25 mouse cellular contexts compared by ENCODE assay signal in genomic region chr5:102032191-102032590, GRCm38 (mm10). TPM values are rescaled to one million over a fixed set of nuclear protein-coding genes. Genes with fewer than 3 reads are reported as not detected.
A peak's percentile ranks its signal among the peaks of the same experiment; 100 is the strongest.
DNase-seq lines count a peak whose midpoint lies in the region; ATAC-seq lines count a peak whose summit lies in the region.
"Had no signal": no experiment of that assay in that cellular context is flagged by ENCODE, and none has a peak within 500 bp of the region (broad histone marks: within the 10 kb centered on the region; RNA-seq: fewer than 3 reads in every experiment).

No protein-coding gene starts in this region.

- peaks cover 2% of the 10 kb centered on the region; the same call in 1 of the 2 replicates for H3K9me3 ChIP-seq in hindbrain, embryonic 13.5 days
- H3K9me3 ChIP-seq in hindbrain, embryonic 11.5 days (ENCODE audit: control insufficient read depth, low read length): no peaks in the 10 kb centered on the region
- no peaks in the 10 kb centered on the region for H3K9me3 ChIP-seq in midbrain, embryonic 15.5 days
- no peaks in the 10 kb centered on the region for H3K9me3 ChIP-seq in midbrain, embryonic 13.5 days
- H3K9me3 ChIP-seq: limb, embryonic 12.5 days; liver, embryonic 15.5 days had no signal

- 84% methylated on average over 3 of the region's 3 CpGs for WGBS in hindbrain, embryonic 13.5 days
- 82% methylated on average over 3 of the region's 3 CpGs for WGBS in hindbrain, embryonic 11.5 days
- WGBS in midbrain, embryonic 15.5 days: 68% methylated on average over 3 of the region's 3 CpGs
- WGBS in midbrain, embryonic 13.5 days: 78% methylated on average over 3 of the region's 3 CpGs

- no peak for ATAC-seq in hindbrain, embryonic 13.5 days (ENCODE audit: low FRiP score)
- no peak for ATAC-seq in hindbrain, embryonic 11.5 days (ENCODE audit: low FRiP score)
- ATAC-seq in midbrain, embryonic 15.5 days (replicated peaks): peak; percentile 46; the same call in 1 of the 2 replicates
- no peak for ATAC-seq in midbrain, embryonic 13.5 days
- ATAC-seq: intestine, embryonic 16.5 days; Patski had no signal

- peak; percentile 43 to 55 for DNase-seq in cerebellum, postnatal 10 days
- DNase-seq in cerebellum, adult 9-11 months: no peak
- DNase-seq in hindbrain, embryonic 11.5 days (ENCODE audit: low spot score): no peak
- DNase-seq in frontal cortex, postnatal 36 days (ENCODE audit: low spot score in 2 of 2): no peak
- DNase-seq: adrenal gland, postnatal 10 days; gastrocnemius, adult 2 months; gastrocnemius, postnatal 36 days; heart, adult 2 months; kidney, adult 8-10 months; kidney, postnatal 4 days; layer of hippocampus, adult 9-11 months; lung, embryonic 14.5 days; lung, postnatal 14 days; thymus, adult 2 months; thymus, postnatal 36 days had no signal

- H3K4me2 ChIP-seq in hindbrain, embryonic 13.5 days: no peak overlapping the region
- H3K4me2 ChIP-seq in hindbrain, embryonic 11.5 days (replicated peaks; ENCODE audit: low read depth, low read length): no peak overlapping the region
- H3K4me2 ChIP-seq in midbrain, embryonic 15.5 days: no peak overlapping the region
- H3K4me2 ChIP-seq in midbrain, embryonic 13.5 days (replicated peaks): no peak overlapping the region
- H3K4me2 ChIP-seq: heart, embryonic 12.5 days; limb, embryonic 12.5 days; liver, embryonic 15.5 days; lung, embryonic 14.5 days had no signal

- peaks cover 93% of the 10 kb centered on the region for H3K36me3 ChIP-seq in hindbrain, embryonic 13.5 days
- H3K36me3 ChIP-seq in hindbrain, embryonic 11.5 days (ENCODE audit: control insufficient read depth, insufficient read depth, low read length): peaks cover 12% of the 10 kb centered on the region; the same call in 1 of the 2 replicates
- H3K36me3 ChIP-seq in midbrain, embryonic 15.5 days (replicated peaks): peaks cover 44% of the 10 kb centered on the region
- H3K36me3 ChIP-seq in midbrain, embryonic 13.5 days: peaks cover 94% of the 10 kb centered on the region

- H3K27ac ChIP-seq in hindbrain, embryonic 13.5 days: 0 out of 2 replicates have a peak overlapping the region, but pooled peaks have one; percentile 25
- H3K27ac ChIP-seq in hindbrain, embryonic 11.5 days (ENCODE audit: low read depth, low read length): no peak overlapping the region
- peak overlapping the region; percentile 13; the same call in 1 of the 2 replicates for H3K27ac ChIP-seq in midbrain, embryonic 15.5 days
- H3K27ac ChIP-seq in midbrain, embryonic 13.5 days: no peak overlapping the region
- H3K27ac ChIP-seq: gastrocnemius, adult 2 months; heart, adult 2 months; kidney, postnatal 0 days; limb, embryonic 12.5 days; liver, embryonic 15.5 days had no signal

- no peaks in the 10 kb centered on the region for H3K27me3 ChIP-seq in hindbrain, embryonic 13.5 days
- H3K27me3 ChIP-seq in hindbrain, embryonic 11.5 days (ENCODE audit: control insufficient read depth, insufficient read depth, low read length): no peaks in the 10 kb centered on the region
- H3K27me3 ChIP-seq in midbrain, embryonic 15.5 days (replicated peaks): no peaks in the 10 kb centered on the region
- no peaks in the 10 kb centered on the region for H3K27me3 ChIP-seq in midbrain, embryonic 13.5 days
- H3K27me3 ChIP-seq: heart, embryonic 12.5 days; limb, embryonic 12.5 days; liver, embryonic 15.5 days; Patski had no signal

- no peak overlapping the region for H3K9ac ChIP-seq in hindbrain, embryonic 13.5 days
- no peak overlapping the region for H3K9ac ChIP-seq in hindbrain, embryonic 11.5 days (ENCODE audit: low read depth, low read length)
- no peak overlapping the region for H3K9ac ChIP-seq in midbrain, embryonic 15.5 days
- H3K9ac ChIP-seq in midbrain, embryonic 13.5 days (replicated peaks): no peak overlapping the region
- H3K9ac ChIP-seq: heart, embryonic 12.5 days; limb, embryonic 12.5 days; liver, embryonic 15.5 days; lung, embryonic 14.5 days had no signal

- H3K4me3 ChIP-seq in hindbrain, embryonic 13.5 days: no peak overlapping the region
- no peak overlapping the region for H3K4me3 ChIP-seq in hindbrain, embryonic 11.5 days (ENCODE audit: low read depth, low read length)
- no peak overlapping the region for H3K4me3 ChIP-seq in midbrain, embryonic 15.5 days
- H3K4me3 ChIP-seq in midbrain, embryonic 13.5 days (replicated peaks): no peak overlapping the region
- H3K4me3 ChIP-seq: erythroblast, embryonic 14.5 days; gastrocnemius, adult 2 months; heart, adult 2 months; heart, embryonic 12.5 days; limb, embryonic 12.5 days; liver, embryonic 15.5 days had no signal

- no peaks in the 10 kb centered on the region for H3K4me1 ChIP-seq in hindbrain, embryonic 13.5 days (replicated peaks)
- H3K4me1 ChIP-seq in hindbrain, embryonic 11.5 days (replicated peaks; ENCODE audit: control insufficient read depth, insufficient read depth, low read length): no peaks in the 10 kb centered on the region
- no peaks in the 10 kb centered on the region; the same call in 1 of the 2 replicates for H3K4me1 ChIP-seq in midbrain, embryonic 15.5 days
- no peaks in the 10 kb centered on the region for H3K4me1 ChIP-seq in midbrain, embryonic 13.5 days (replicated peaks)
- H3K4me1 ChIP-seq: heart, embryonic 12.5 days; limb, embryonic 12.5 days had no signal

RNA-seq across cellular contexts. Expression of gene Wdfy3, which starts 37.5 kb away (rescaled TPM):
- 29.1 and 30.0 TPM in 2 replicates for polyA plus RNA-seq in hindbrain, embryonic 13.5 days (2015; fragmentation: Nextera tagmentation; extraction: Ambion mirVana)
- 25.9 and 33.2 TPM in 2 replicates for polyA plus RNA-seq in hindbrain, embryonic 11.5 days (2014; fragmentation: Nextera tagmentation; extraction: Ambion mirVana)
- polyA plus RNA-seq in midbrain, embryonic 15.5 days (2015; fragmentation: Nextera tagmentation; extraction: Ambion mirVana): 32.0 and 33.5 TPM in 2 replicates
- 30.0 and 33.6 TPM in 2 replicates for polyA plus RNA-seq in midbrain, embryonic 13.5 days (2015; fragmentation: Nextera tagmentation; extraction: Ambion mirVana)

Comparison
In these comparisons a context has a peak if more than half of its experiments do, and no peak if none do; other contexts are left out.
1. DNase-seq: peak in cerebellum, postnatal 10 days (2 of 2); none in cerebellum, adult 9-11 months (single experiment), hindbrain, embryonic 11.5 days (single experiment) and frontal cortex, postnatal 36 days (0 of 2).
2. H3K27ac ChIP-seq: peak in hindbrain, embryonic 13.5 days (single experiment) and midbrain, embryonic 15.5 days (single experiment); none in hindbrain, embryonic 11.5 days (single experiment) and midbrain, embryonic 13.5 days (single experiment).